Mouse (Mus musculus) limb, embryonic 11.5 days (tissue): ENCODE data around the gene Ccnd3. TPM values are rescaled to one million over a fixed set of nuclear protein-coding genes. Genes with fewer than 3 reads are reported as not detected.

Experiments
- ATAC-seq: fragments of 200-750 bp; cut with Nextera tagmentation; 2 replicates; pipeline ENCODE4 v1.8.0; 2017; ENCODE audit warnings: low read depth; ENCODE audit not compliant: insufficient number of reproducible peaks, low FRiP score, low TSS enrichment
- DNase-seq: peaks from one replicate; pipeline ENCODE4 v3.0.0-alpha.2; 2015; ENCODE audit warnings: low spot score
- H3K27ac ChIP-seq: fragments of 300-500 bp; sonication (generic); replicated peaks from 2 replicates; pipeline ENCODE4 v1.5.1; 2014; ENCODE audit warnings: low read depth, mild to moderate bottlenecking, low read length
- H3K27me3 ChIP-seq: fragments of 300-500 bp; sonication (generic); 2 replicates; pipeline ENCODE4 v1.6.1; 2014; ENCODE audit warnings: mild to moderate bottlenecking, low read length, mixed read lengths; ENCODE audit not compliant: control insufficient read depth, insufficient read depth
- H3K36me3 ChIP-seq: fragments of 300-500 bp; sonication (generic); 2 replicates; pipeline ENCODE4 v1.6.1; 2014; ENCODE audit warnings: mild to moderate bottlenecking, low read length, moderate library complexity, mixed read lengths; ENCODE audit not compliant: control insufficient read depth, insufficient read depth
- H3K4me1 ChIP-seq: fragments of 300-500 bp; sonication (generic); 2 replicates; pipeline ENCODE4 v1.6.1; 2014; ENCODE audit warnings: low read length, mixed read lengths; ENCODE audit not compliant: control insufficient read depth, insufficient read depth
- H3K4me2 ChIP-seq: fragments of 300-500 bp; sonication (generic); 2 replicates; pipeline ENCODE4 v1.6.1; 2014; ENCODE audit warnings: low read depth, mild to moderate bottlenecking, moderate library complexity; ENCODE audit not compliant: severe bottlenecking
- H3K4me3 ChIP-seq: fragments of 300-500 bp; sonication (generic); 2 replicates; pipeline ENCODE4 v1.5.1; 2014; ENCODE audit warnings: low read depth, low read length
- H3K9ac ChIP-seq: fragments of 300-500 bp; sonication (generic); 2 replicates; pipeline ENCODE4 v1.6.1; 2014; ENCODE audit warnings: mild to moderate bottlenecking, low read length
- H3K9me3 ChIP-seq: fragments of 300-500 bp; sonication (generic); 2 replicates; pipeline ENCODE4 v1.6.1; 2016; ENCODE audit warnings: low read length; ENCODE audit not compliant: control insufficient read depth
- WGBS: fragments of 180-500 bp; shearing (Covaris S2); extraction: QIAGEN DNeasy Blood & Tissue Kit; methylation state at CpG from one replicate; pipeline ENCODE4 v1.1.7; 2014; 5-methylcytosine and 5-hydroxymethylcytosine counted together
- polyA plus RNA-seq: library from polyadenylated mRNA; unstranded; fragments of >200 nt; fragmentation: Nextera tagmentation; extraction: Ambion mirVana; gene quantifications from 2 replicates; pipeline ENCODE4 v1.2.1, GENCODE M21; 2014

The Ccnd3 gene
- polyA plus RNA-seq, 1 experiment from 2014 or later = 350 TPM

DNA sequence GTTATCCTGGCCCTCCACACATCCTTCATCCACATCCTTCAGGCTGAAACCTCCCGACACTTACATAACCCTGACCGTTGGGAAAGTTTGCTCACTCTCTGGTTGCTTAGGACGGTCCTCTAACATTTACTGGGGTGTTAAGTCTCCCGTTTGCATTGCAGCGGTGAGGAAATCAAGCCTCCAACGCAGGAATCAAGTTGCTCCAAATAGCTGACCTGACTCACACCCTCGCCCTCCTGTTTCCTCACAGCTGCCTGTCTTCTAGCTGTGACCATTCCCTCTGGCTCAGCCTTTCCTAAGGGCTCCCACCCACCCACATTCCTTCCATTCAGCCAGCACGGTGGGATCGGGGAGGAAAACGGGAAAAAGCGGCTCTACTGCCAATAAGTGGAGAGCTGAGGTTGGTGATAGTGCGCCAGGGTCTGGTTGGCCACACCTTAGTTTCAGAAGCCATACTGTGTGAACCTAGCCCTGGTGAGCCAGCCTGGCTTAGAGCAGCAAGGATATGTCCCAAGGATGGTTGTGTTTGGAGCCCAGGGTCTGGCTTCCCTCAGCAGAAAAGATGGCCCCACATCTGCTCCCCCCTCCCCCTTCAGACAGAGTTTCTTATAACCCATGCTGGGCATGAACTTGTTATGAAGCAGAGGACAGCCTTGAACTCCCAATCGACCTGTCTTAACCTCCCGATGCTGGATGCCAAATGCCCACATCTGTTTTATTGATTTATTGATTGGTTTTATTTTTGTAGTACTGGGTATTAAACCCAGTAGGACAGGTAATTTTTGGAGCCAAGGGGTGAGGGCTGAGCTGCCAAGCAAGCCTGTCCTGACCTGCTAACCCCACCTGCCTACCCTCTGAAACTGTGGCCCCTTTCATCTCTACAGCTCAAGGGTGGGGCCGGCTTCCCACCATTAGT is 32.2 kb upstream of the Ccnd3 start:
- Histone ChIP-seq H3K36me3 (no peaks in the 10 kb centered on the region), H3K27me3 (peaks cover 22% of the 10 kb centered on the region), H3K9me3 (no peaks in the 10 kb centered on the region), H3K4me3 (no peak overlapping the region), H3K27ac (no peak overlapping the region), H3K4me1 (no peaks in the 10 kb centered on the region), H3K4me2 (no peak overlapping the region), H3K9ac (no peak overlapping the region)
- WGBS = 35% methylated on average over 15 of the region's 15 CpGs
- DNase-seq (no peak), ATAC-seq (no peak)

DNA sequence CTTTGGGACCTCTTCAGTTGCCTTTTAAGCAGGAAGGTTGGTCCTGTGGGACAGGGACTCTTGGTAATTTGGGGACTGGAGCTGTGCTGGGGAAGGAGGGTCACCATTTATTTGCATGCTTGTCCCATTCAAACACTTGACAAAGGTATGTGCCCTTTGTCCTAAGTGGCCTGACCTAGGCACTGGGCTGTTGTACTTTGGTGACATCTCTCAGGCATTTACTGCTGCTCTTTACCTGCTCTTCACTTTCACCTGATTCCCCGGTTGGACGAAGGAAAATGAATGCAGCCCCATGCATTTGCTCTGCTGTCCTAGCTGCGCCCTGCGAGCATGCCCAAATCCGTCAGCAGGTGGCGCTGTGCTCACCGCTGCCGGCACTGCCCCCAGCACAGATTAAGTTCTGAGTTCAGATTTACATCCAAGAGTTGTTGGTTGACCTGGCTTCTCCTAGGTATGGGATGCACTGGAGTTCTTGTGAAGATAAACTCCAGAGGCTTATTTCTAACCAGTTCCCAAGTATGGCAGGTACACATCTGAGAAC is 31.3 kb upstream of the Ccnd3 start:
- Histone ChIP-seq H3K9ac (no peak overlapping the region), H3K9me3 (no peaks in the 10 kb centered on the region), H3K36me3 (no peaks in the 10 kb centered on the region), H3K4me3 (no peak overlapping the region), H3K27ac (no peak overlapping the region), H3K4me1 (no peaks in the 10 kb centered on the region), H3K4me2 (no peak overlapping the region), H3K27me3 (peaks cover 14% of the 10 kb centered on the region)
- DNase-seq (peak; percentile 69), ATAC-seq (no peak)
- WGBS = 10% methylated on average over 8 of the region's 8 CpGs

DNA sequence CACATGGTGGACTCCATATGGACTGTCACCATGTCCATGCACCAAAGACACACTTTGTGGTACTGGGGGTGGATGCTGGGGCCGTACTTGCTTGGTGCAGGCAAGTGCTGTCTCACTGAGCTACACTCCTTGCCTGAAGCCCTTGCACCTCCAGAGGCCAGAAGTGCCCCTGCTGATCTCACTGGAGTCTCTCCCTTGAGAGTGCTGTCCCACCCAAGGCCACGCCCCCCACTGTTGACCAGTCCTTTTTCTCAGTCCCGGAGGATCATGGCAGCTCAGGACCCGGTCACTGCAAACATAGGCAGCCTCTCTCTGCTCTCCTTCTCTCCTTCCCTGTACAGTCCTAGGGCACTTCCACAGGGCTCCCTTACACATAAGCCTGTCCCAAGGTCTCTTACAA is 30.6 kb upstream of the Ccnd3 start:
- Histone ChIP-seq H3K4me3 (no peak overlapping the region), H3K36me3 (no peaks in the 10 kb centered on the region), H3K4me1 (no peaks in the 10 kb centered on the region), H3K27ac (no peak overlapping the region), H3K9ac (no peak overlapping the region), H3K4me2 (no peak overlapping the region), H3K27me3 (peaks cover 6% of the 10 kb centered on the region), H3K9me3 (no peaks in the 10 kb centered on the region)
- 91% methylated on average over 4 of the region's 4 CpGs for WGBS
- ATAC-seq (no peak), DNase-seq (no peak)

DNA sequence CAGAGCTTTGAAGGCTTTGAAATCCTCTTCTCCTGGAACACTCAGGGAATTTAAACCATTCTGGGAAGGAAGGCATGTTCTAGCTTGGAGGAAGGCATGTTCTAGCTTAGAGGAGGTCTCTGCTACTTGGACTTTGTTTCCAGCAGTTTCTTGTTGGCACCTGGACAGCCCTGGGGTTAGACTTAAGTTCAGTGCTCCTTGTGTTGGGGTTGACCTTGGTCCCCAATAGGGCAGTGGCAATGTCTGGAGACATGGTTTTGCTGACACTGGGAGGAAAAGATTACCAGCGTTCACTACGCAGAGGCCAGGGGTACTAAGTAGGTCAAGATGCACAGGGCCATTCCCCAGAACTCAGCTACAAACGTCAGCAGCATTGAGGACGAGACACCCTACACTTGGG is 29.7 kb upstream of the Ccnd3 start:
- no peak overlapping the region for H3K9ac ChIP-seq
- H3K27ac ChIP-seq = no peak overlapping the region
- WGBS = 89% methylated on average over 4 of the region's 4 CpGs
- DNase-seq = no peak
- H3K4me3 ChIP-seq = no peak overlapping the region
- H3K27me3 ChIP-seq = no peaks in the 10 kb centered on the region
- H3K9me3 ChIP-seq = no peaks in the 10 kb centered on the region
- no peaks in the 10 kb centered on the region for H3K36me3 ChIP-seq
- no peaks in the 10 kb centered on the region for H3K4me1 ChIP-seq
- no peak for ATAC-seq
- H3K4me2 ChIP-seq = no peak overlapping the region

DNA sequence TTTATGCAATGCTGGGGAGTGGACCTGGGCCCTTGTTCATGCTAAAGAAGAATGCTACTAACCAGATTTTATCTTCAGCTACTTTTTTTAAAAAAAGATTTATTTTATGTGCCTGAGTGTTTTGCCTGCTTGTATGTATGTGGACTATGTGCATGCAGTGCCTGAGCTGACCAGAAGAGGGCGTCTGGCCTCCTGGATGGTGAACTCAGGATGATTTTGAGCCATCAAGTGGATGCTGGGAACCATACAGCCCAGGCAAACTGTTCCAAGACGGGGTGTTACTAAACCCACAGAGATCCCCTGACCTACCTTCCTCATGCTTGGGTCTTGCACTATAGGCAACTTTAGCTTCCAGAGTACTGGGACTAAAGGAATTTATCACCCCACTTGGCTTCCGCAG is 29.1 kb upstream of the Ccnd3 start:
- Histone ChIP-seq H3K27me3 (no peaks in the 10 kb centered on the region), H3K9me3 (no peaks in the 10 kb centered on the region), H3K4me1 (no peaks in the 10 kb centered on the region), H3K27ac (no peak overlapping the region), H3K9ac (no peak overlapping the region), H3K36me3 (no peaks in the 10 kb centered on the region), H3K4me2 (no peak overlapping the region), H3K4me3 (no peak overlapping the region)
- 62% methylated on average over 3 of the region's 3 CpGs for WGBS
- ATAC-seq (no peak), DNase-seq (no peak)

DNA sequence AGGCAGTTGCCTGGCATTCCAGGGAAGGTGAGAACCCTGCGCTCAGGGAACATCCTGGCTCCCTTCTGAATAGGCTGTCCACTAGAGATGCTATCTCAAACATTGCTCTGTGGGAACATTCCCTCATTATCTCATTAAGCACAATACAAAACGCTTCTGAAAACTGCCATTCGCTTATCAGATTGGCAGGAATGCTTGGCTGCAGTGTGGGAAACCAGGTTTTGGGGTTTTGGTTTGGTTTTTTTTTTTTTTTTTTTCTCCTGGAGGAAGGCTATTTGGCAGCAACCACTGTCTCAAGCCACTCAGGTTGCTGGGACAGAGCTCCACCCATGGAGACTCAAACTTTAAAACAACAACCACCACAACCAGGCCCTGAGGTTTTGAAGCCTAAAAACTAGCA is 25.0 kb upstream of the Ccnd3 start:
- Histone ChIP-seq H3K4me3 (no peak overlapping the region), H3K27ac (no peak overlapping the region), H3K9me3 (no peaks in the 10 kb centered on the region), H3K4me1 (peaks cover 4% of the 10 kb centered on the region; the same call in 1 of the 2 replicates), H3K36me3 (no peaks in the 10 kb centered on the region), H3K27me3 (no peaks in the 10 kb centered on the region), H3K4me2 (no peak overlapping the region), H3K9ac (no peak overlapping the region)
- 61% methylated on average over 3 of the region's 3 CpGs for WGBS
- DNase-seq = no peak
- no peak for ATAC-seq

DNA sequence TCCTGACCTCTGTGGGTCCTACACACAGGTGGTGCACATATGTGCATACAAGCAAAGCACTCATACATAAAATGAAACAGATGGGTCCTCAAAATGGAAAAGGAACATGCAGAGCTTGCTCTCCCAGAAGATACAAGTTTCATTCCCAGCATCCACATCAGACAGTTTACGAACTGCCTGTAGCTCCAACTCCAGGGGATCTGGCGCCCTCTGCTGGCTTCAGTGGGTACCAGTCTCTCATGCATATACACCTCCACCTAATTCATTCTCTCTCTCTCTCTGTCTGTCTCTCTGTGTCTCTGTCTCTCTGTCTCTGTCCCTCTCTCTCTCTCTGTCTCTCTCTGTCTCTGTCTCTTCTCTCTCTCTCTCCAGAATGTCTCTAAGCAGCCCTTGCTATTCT is 22.4 kb upstream of the Ccnd3 start:
- Histone ChIP-seq H3K4me3 (no peak overlapping the region), H3K27ac (no peak overlapping the region), H3K4me1 (peaks cover 7% of the 10 kb centered on the region; the same call in 1 of the 2 replicates), H3K27me3 (no peaks in the 10 kb centered on the region), H3K9me3 (no peaks in the 10 kb centered on the region), H3K9ac (no peak overlapping the region), H3K4me2 (no peak overlapping the region), H3K36me3 (no peaks in the 10 kb centered on the region)
- ATAC-seq = no peak
- WGBS = 40% methylated on average over 2 of the region's 2 CpGs
- DNase-seq = peak; percentile 82

DNA sequence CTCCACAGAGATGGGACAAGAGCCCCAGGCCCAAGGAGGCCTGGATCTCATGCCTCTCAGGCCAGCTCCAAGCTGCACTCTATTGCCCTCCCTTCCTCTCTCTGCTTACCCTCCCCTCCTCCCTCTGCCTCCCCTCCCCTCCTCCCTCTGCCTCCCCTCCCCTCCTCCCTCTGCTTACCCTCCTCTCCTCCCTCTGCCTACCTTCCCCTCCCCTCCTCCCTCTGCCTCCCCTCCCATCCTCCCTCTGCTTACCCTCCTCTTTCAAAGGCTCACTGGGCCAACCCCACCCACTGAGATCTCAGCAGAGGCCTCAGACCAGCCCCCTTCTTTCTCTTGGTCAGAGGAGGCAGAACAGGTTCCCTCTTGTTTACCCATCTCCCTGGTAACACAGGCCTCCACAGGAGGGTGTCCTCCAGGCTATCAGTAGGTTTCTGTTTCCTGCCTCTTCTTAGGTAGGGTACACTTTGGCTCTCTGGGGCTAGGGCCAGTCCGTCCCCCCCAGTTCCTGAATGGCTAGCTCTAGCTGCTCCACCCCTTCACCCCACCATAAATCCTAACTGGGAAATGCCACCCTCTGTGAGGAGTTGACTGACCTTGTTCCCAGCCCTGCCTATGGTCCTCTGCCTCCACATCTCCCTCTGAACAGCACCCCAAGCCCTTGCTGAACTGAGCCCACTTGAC is 20.5 kb upstream of the Ccnd3 start:
- ATAC-seq (peak; percentile 46; the same call in 1 of the 2 replicates), DNase-seq (no peak)
- Histone ChIP-seq H3K4me3 (no peak overlapping the region), H3K4me2 (no peak overlapping the region), H3K4me1 (peaks cover 7% of the 10 kb centered on the region; the same call in 1 of the 2 replicates), H3K27ac (0 out of 2 replicates have a peak overlapping the region, but pooled peaks have one; percentile 14), H3K9me3 (no peaks in the 10 kb centered on the region), H3K27me3 (no peaks in the 10 kb centered on the region), H3K9ac (no peak overlapping the region; the same call in 1 of the 2 replicates), H3K36me3 (peaks cover 8% of the 10 kb centered on the region; the same call in 1 of the 2 replicates)
- 10% methylated on average over 1 of the region's 1 CpGs for WGBS
